Mouse (Mus musculus): ENCODE data around the gene As3mt. TPM values are rescaled to one million over a fixed set of nuclear protein-coding genes. Genes with fewer than 3 reads are reported as not detected.
A peak's percentile ranks its signal among the peaks of the same experiment; 100 is the strongest.
"Not testable (repeated sequence)": the region's sequence is repeated elsewhere in the genome, so short reads cannot be mapped to it uniquely, and the experiment has no call there.

As3mt gene
- total RNA-seq, 2 experiments from 2014 or later = 93.6 to 101 TPM

DNA sequence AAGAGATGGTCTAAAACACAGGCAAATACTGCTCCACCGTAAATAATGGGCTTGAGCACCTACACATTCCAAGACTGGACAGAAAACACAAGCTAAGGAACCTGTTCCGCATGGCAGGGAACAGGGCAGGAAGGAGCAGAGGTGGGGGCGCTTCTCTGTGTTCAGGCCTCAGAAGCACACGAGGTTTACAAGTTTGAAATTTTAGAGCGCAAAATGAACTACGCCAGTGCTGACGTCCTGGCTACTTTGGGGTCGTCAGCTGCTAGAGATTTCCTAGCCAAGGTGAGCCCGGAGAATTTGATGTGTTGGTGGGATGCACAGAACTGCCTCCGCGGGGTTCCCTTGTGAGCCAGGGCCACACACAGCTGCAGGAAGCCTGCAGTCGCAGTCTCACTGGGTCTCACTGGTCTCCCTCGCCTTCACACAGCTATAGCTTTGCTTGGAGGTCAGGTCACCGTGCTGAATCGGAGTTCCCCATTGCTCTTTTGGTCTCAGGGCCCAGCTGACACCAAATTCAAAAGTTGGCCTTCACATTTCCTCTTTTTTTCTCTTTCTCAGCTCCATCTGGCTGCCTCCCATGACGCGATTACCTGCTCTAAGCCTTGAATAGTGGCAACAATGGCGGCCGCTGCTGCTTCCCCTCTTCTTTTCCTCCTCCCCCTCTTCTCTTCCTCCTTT, 9.3 kb upstream of the As3mt start:
- peak in 1 of 2 experiments; percentile 16 for DNase-seq

DNA sequence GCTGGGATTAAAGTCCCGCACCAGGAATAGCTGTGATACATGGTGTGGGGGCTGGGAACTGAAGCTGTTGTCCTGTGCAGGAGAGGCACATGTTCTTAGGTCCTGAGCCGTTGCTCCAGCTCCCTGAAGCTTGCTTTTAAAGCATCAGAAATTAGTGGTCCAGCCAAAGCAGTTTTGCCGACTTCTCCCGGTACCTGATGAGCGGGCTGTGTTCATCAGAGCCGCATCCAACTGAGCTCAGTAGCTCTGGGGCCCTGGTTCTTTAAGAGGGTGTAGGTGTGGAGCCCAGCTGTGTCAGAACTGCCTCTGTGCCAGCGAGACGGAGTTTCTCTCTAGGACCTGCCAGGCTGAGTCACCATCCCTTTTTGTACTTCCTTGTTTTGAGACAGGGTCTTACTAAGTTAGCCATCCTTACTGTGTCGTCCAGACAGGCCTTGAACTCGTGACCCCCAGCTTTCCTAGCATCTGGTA, 8.2 kb upstream of the As3mt start:
- DNase-seq = peak; percentile 19 to 23

DNA sequence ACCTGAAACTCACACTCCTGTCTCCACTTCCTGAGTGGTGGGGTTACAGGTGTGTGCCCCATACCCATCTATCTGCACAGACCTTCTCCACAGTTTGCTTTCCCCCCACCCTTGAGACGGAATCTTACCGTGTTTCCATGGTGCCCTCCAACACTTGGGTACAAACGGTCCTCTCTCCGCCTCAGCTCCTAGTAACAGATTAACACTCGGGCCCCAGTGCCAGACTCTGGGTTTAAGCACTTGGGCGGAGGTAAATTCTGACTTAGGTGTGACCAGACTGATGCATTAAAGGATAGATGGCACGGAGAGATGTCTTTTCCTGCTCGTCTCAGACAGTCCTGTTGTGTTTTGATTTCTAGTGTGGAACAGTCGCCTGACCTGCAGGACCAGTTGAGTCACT, 6.1 kb upstream of the As3mt start:
- no peak for DNase-seq

DNA sequence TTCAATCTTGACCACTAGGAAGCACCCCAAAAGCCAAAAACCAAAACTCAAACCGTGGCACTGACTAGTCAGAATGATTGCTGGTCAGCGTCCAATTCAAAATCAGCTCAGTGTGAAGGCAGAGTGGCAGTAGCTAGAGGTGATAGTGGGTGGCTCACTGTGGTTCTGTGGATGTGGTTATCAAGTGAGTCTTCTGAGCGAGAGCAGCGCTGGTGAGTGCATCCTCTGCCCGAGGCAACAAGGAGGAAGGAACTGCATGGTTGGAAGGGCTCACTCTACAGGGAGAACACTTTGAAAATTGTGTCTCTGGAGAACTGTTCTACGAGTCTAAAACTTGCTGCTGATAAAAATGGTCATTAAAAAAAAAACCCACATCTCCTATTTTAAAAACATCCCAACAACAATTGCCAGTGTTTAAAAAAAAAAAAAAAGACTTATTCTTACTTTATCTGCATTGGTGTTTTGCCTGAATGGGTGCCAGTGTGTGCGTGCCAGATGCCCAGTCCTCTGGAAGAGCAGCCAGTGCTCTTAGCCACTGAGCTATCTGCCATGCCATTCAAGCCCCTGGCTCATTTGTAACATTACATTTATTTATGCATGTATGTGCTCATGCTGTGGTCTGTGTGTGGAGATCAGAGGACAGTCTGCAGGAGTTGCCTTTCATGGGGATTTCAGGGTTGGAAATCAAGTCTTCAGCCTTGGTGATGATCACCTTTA, 1.3 kb upstream of the As3mt start:
- DNase-seq = no peak

DNA sequence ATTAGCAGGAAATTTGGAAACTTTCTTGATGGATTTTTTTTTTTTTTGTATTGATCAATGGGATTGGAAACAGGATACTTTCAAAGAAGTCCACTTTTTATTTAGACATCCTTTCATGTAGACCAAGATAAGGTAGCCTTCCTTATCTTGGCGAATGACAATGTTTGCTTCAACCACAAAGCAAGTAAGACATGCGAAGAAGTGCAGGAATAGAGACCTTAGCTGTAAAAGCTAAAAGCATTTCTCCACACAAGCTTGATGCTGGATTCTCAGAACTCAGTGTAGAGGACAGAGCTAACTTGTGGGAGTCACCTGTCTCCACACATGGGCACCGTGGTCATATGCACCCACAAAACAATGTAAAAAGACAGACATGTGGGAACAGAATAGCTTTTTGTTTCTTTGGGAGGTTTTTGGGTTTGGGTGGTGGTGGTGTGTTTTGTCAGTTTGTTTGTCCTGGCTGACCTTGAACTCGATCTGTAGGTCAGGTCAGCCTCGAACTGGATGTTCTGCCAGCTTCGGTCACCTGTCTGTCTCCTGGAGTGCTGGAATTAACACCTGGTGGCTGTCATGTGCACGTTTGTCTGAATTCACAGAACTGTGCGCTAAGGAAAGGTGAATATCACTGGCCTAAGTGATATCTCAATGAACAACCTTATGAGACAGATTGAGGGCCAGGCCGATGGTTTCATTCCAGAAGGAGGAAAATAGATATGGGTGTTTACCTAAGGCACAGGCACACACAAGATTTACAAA, 540 bp upstream of the As3mt start:
- no peak for DNase-seq

DNA sequence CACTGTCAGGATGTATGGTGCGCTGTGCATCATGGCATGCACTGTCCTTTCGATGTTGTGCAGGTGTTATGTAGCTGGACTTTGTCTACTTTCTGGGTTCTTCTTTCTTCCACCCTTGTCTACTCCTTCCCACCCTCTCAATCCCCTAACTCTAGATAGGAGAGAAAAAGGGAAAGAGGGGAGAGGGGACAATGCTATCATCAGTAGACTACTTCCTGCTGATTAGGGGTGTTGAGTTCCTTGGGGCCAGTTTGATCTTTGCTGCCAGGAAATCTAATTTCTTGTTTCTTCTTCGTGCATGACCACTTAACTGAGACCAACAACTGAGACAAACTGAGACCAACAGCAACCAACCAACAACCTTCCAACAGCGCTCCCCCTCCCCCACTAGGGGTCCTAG, 3.4 kb downstream of the As3mt start:
- no peak for DNase-seq

DNA sequence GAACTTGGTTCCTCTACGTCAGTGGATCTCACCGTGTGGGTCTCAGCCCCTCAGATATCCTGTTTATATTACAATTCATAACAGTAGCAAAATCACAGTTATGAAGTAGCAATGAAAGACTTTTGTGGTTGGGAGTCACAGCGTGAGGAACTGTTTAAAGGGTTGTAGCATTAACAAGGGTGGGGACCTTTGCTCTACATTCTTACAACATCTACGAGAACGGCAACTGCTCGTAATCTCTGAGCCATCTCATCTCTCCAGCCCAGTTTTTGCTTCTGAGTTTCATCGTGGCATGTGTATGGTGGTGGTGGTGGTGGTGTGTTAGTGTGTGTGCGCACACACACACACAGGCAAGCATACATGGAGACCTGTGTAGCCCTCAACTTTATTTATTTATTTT, 7.0 kb downstream of the As3mt start:
- DNase-seq = no peak

DNA sequence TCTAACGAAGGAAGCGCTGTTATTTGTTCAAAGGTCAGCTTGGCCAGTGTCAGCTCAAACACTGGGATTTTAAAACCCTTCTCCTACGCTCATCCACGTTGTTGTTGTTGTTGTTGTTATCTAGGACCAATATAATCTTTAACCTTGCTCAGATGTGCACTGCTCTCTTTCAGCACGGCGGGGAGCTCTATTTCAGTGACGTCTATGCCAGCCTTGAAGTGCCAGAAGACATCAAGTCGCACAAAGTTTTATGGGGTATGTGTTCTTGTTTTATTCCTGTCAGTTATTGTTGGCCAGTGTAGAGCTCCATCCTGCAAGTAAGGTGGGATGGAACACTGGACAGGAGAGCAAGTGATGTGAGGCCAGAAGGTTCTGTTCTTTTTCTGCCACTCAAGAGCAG, 7.8 kb downstream of the As3mt start:
- peak; percentile 49 to 51 for DNase-seq

DNA sequence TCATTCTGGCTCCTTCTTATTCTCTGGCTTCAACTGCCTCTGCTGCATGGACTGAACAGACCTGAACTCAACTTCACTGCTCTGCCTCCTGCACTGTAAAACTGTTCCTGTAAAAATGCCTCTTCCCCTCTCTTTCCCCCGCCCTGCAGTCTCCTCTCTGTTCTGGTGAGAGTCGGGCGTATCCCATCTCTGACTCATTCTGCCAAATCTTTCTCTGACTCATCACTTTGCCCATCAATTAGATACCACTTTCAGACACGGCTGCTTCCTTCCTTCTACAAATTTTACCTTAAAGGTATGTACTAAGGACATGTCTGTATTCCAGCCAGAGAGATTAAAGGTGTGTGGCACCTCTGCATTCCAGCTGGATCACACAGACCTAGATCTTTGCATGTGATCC, 10.9 kb downstream of the As3mt start:
- no peak for DNase-seq

DNA sequence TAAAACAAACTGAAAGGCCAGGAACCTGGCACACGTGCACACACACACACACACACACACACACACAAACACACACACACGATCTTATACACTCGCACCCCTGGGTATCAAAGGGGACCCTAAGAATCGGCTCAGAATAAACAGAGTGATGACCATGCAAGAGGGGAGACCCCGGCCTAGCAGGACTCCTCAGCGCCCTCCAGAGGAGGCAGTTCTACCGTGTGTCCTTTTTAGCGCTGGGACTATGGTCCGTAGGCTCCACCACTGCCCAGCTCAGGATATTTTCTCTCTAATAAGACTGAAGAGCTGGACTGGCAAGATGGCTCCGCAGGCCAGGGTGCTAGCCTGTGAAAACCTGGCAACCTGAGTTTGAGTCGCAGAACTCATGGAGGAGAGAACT, 17.2 kb downstream of the As3mt start:
- DNase-seq = no peak

DNA sequence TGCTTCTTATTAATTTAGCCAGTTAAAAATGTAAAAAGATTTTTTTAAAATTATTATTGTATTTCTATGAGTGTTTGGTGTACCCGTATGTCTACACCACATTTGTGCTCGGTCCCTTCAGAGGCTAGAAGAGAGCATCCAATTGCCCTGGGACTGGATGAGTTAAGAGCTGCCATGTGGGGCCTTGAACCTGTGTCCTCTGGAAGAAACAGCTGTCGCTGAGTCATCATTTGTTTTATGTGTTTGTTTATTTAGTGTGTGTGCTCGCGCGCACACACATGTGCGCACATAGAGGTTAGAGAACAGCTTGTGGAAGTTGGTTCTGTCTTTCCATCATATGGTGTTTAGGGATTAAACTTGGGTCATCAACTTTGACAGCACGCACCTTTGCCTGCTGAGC, 18.9 kb downstream of the As3mt start:
- peak; percentile 24 to 33 for DNase-seq

DNA sequence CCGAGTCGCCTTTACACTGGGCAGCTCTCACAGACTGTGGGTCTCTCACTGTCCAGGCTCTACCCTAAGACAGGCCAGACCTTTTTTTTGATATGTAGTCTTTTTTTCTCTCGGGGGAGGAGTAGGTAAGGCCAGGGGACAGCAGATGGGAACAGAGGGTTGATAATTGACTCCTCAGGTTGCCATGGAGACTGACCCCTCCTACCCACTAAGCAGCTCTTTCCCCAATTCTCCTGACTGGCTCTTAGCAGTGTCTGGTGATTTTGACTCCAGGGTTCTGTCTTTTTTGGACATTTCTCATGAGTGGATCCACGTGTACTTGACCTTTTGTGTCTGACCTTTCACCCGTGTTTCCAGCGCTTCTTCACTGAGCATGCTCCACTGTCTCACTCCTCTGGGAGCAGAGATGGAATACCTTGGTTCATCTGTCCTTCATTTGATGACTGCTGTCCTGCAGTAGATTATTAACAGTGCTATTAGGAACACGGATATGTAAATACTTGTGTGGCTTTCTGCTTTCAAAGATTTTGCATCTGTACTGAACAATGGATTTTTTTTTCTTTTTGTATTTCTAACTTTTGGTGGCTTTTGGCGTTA, 20.0 kb downstream of the As3mt start:
- DNase-seq = peak; percentile 21 to 53

DNA sequence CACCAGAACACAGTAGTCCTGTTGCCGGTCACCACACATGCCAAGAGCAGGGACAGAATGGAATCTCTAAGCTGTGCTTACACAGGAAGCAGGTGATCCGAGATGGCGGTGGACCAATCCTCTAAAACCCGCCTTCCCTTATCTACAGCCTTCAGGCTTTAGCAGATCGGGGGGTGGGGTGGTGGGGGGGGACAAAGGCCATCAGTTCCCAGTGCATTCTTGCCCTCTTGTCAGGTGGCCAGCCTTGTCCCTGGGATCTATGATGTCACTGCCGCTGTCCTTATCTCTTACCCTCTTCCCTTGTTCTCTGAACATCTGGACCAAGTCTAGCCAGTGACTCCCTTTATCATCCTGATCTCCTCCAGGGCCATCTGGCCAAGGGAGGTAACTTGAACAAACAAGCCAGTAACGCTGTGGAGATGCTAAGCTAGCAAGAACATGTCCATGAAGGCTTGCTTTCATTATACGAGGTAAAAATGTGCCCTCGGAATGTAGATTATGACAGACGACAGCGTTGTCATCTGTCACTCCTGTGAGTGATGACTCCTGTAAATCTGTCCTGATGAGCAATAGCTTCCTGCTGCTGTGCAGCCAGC, 20.8 kb downstream of the As3mt start:
- DNase-seq = peak in 1 of 2 experiments; percentile 22

DNA sequence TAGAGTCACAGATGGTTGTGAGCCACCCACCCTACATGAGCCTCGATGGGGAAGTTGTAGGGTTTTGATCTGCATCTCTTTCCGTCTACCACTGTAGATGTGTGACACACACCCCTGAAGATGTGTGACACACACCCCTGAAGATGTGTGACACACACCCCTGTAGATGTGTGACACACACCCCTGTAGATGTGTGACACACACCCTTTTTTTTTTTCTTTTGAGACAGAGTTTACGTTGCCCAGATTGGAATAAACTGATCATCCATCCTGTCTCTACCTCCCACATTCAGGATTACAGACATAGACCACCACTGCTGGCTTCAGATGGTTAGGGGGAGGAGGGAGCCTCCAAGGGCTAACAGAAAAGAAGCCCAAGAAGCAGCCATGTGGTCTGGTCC, 21.7 kb downstream of the As3mt start:
- DNase-seq = no peak

DNA sequence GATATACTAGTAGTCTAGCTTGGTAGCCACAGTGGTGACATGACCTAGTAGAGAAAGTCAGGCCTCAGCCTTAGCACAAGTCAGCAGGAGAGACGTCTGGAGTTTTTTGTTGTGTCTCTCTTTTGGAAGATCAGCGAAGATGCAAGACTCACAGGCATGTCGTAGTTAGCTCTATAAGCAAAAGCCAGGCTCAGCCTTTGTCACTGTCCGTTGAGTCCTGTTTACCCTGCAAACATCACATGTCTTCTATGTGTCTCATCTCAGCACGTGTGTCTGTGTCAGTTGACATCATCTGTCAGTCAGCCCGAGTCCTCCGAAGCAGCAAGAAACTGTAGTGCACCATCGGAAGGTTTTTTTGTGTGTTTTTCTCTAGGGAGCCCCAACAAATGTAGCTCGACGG, 24.1 kb downstream of the As3mt start:
- DNase-seq = no peak

DNA sequence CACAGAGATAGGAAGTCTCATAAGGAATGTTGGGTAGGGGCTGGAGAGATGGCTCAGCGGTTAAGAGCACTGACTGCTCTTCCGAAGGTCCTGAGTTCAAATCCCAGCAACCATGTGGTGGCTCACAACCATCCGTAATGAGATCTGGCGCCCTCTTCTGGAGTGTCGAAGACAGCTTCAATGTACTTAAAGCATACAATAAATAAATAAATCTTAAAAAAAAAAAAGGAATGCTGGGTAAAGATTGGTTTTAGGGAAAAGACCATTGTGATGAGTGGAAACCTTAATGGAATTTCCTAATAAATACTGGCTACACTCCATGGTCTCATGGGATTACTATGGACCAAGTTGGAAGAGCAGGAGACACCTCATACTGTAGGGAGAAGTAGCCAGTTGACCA, 25.4 kb downstream of the As3mt start:
- DNase-seq = not testable (repeated sequence)

DNA sequence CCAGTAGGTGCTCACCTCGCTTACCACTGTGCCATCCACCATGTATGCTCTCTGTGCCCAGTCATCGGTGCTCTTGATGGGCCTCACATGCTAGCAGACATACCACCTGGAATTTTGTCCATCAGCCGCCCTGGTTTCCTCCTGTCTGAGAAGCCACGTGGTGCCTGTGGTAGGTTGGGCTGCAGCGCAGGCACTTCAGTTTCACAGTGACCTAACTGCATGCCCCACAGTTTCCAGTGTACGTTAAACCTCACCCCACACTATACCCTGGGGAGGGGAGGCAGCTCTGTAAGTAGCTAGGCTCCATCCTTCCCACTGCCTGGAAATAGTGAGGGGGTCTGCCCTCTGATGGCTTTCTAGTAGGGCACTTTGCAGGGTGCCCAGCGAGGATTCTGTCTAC, 26.4 kb downstream of the As3mt start:
- no peak for DNase-seq

DNA sequence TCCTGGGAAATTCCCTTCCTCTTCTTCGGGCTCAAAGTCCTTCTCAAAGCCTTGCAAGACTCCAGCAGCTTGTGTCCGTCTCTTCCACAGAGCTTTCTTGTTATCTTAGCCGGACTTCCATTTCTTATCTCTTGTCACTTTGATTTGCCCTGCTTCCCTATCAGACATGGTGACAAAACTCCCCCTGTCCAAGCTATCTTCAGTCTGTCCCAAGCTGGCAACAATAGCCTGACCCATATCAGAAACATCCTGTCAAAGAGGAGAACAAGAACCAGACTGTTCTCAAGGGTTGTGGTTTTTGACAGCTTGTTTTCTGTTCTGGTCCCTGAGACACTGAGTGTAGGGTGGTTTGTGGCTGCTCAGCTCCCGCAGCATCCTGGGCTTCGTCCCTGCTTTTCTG, 28.0 kb downstream of the As3mt start:
- DNase-seq = no peak

DNA sequence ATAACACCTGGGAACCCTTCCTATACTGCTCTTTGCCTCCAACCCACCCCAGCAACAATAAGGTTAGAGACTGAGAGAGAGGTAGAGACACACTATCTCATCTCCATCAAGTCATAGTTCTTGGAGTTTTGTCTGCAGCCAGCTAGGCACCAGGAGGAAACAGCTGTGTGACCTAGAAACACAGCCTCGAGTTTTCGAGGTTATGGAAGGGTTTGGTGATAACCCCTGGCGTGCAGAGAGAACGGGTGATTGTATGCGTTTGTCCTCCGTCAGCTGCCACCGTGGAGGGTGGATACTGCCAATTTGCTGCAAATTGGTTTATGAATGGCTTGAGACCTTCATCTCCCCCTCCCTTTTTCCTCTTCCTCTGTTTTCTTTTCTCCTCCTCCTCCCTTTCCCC, 29.8 kb downstream of the As3mt start:
- DNase-seq = no peak

DNA sequence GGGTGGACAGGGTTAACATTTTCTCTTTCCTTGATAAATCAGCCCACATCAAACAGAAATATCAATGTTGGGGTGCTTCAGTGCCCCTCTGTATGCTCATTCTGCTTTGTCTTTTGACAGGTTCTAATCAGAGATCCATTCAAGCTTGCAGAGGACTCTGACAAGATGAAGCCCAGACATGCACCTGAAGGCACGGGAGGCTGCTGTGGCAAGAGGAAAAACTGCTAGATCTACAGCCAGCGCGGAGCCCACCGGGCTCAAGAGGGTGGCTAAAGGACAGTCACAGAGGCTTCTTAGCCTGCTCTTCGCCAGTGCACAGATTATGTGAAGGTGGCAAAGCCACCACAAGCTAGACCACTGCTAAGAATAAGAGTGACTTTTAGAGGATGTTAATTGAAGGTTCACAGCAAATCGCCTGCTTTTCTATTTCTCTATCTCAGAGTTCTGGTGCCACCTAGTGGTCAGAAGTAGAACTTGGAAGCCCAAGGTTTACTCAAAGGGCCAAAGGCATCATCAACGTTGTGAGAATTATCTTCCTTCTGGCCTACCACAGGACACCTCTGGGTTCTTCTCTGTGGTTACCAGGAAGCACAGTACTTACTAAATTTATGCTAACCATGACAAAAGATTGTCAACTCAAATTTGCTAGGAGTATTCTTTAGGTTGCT, 33.2 kb downstream of the As3mt start:
- peak; percentile 54 to 70 for DNase-seq

DNA sequence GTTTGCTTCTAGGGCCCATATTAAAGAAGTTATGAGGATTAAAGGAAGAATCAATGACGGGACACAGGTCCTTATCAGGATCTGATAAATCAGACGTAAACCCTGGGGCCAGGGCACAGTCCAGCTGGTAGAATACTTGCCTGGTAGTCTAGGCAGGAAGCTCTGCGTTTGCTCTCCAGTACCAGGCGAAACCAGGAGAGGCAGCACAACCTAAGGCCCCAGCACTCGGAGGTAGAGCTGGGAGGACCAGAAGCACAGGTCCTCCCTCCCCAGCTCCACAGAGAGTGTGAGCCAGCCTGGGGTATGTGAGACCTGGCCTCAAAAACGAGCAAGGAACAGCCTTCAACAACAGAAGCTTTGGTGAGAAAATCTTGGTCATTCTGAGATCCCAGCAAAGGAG, 34.3 kb downstream of the As3mt start:
- no peak for DNase-seq

DNA sequence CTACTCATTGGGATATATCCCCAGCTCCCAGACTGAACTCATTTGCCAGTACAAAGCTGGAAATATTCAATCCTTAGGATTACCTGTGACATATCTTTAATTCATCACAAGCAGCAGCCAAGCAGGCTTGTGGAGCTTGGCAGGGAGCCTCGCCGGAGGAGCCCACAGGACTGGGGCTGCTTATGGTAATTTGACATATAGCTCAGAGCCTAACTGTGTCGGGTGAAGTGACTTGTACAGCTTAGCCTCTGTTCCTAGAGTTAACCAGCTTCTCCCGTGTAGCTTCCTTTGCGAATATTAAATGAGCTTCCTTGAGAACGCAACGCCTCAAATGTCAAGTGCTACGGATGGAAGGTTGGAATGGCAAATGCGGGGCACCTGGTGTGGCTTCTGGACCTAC, 37.4 kb downstream of the As3mt start:
- no peak for DNase-seq

All from adrenal gland, postnatal 36 days (tissue).